Comparison of ENCODE assay signal across 21 mouse cellular contexts in genomic region chr3:60218938-60219337, GRCm38 (mm10).
"Had no signal": no experiment of that assay in that cellular context is flagged by ENCODE, and none has a peak within 500 bp of the region (broad histone marks: within the 10 kb centered on the region; RNA-seq: fewer than 3 reads in every experiment).

No protein-coding gene starts in this region.

- ATAC-seq: liver, postnatal 0 days; lung, postnatal 0 days had no signal

- H3K9ac ChIP-seq: kidney, embryonic 15.5 days; liver, embryonic 14.5 days; liver, postnatal 0 days; lung, embryonic 14.5 days; neural tube, embryonic 12.5 days; neural tube, embryonic 15.5 days had no signal

- H3K4me3 ChIP-seq: kidney, embryonic 15.5 days; left cerebral cortex, adult 2 months; neural tube, embryonic 12.5 days; neural tube, embryonic 15.5 days had no signal

- H3K4me1 ChIP-seq: kidney, embryonic 15.5 days; neural tube, embryonic 12.5 days; neural tube, embryonic 15.5 days had no signal

- H3K4me2 ChIP-seq: kidney, embryonic 15.5 days; liver, embryonic 11.5 days; lung, embryonic 14.5 days; midbrain, embryonic 11.5 days; neural tube, embryonic 12.5 days; neural tube, embryonic 15.5 days had no signal

- H3K27me3 ChIP-seq: kidney, embryonic 15.5 days; neural tube, embryonic 12.5 days; neural tube, embryonic 15.5 days had no signal

- H3K9me3 ChIP-seq: kidney, embryonic 15.5 days; neural tube, embryonic 12.5 days; neural tube, embryonic 15.5 days had no signal

- H3K36me3 ChIP-seq: kidney, embryonic 15.5 days; neural tube, embryonic 12.5 days; neural tube, embryonic 15.5 days had no signal

- DNase-seq: kidney, adult 8-10 months; kidney, postnatal 10 days; kidney, postnatal 36 days; layer of hippocampus, postnatal 36 days; liver, postnatal 0 days; lung, embryonic 14.5 days; midbrain, embryonic 14.5 days; right cerebral cortex, postnatal 25 days; thymus, adult 2 months; thymus, postnatal 14 days; thymus, postnatal 4 days had no signal

- H3K27ac ChIP-seq: kidney, embryonic 15.5 days; left cerebral cortex, adult 2 months; liver, embryonic 14.5 days; macrophage; neural tube, embryonic 12.5 days; neural tube, embryonic 15.5 days; stomach, postnatal 0 days had no signal
